Mouse (Mus musculus): ENCODE measurements around the gene Gm43738. TPM values are rescaled to one million over a fixed set of nuclear protein-coding genes. Genes with fewer than 3 reads are reported as not detected.

Gene Gm43738
- polyA plus RNA-seq, 2 experiments: 0.02 to 0.04 TPM

- Histone ChIP-seq H3K36me3 (replicated peaks; ENCODE audit: control insufficient read depth, insufficient read depth, low read depth) (no peaks in the 10 kb centered on the region), H3K4me3 (ENCODE audit: insufficient read depth in 1 of 2, low read depth in 2 of 2, low read length in 2 of 2) (no peak overlapping the region), H3K27me3 (ENCODE audit: control insufficient read depth, insufficient read depth, low read length) (no peaks in the 10 kb centered on the region), H3K4me2 (ENCODE audit: low read depth) (no peak overlapping the region), H3K9me3 (ENCODE audit: control insufficient read depth, low read length) (no peaks in the 10 kb centered on the region), H3K27ac (no peak overlapping the region), H3K4me1 (replicated peaks; ENCODE audit: control insufficient read depth in 2 of 2, insufficient read depth in 2 of 2, low read length in 1 of 2) (peaks cover 5 to 21% of the 10 kb centered on the region in 2 experiments), H3K9ac (replicated peaks) (no peak overlapping the region)
- TF ChIP-seq EP300 (IDR thresholded peaks at IDR 0.05; ENCODE audit: low read depth) (no peak), CTCF (IDR thresholded peaks at IDR 0.05; ENCODE audit: low read depth) (no peak)
- no peak for ATAC-seq (ENCODE audit: insufficient read depth)
- WGBS (ENCODE audit: insufficient replicate concordance): 49% methylated on average over 2 of the region's 2 CpGs
- DNase-seq (ENCODE audit: low read depth in 3 of 3, low spot score in 3 of 3): no peak
These were observed 22.4 kb upstream of the Gm43738 start for GRCm38 (mm10) chr3:89123313-89123712.

- DNase-seq (ENCODE audit: low read depth in 3 of 3, low spot score in 3 of 3) (peak; percentile 69 to 76 (median 71)), ATAC-seq (ENCODE audit: insufficient read depth) (peak; percentile 86)
- no peaks in the 10 kb centered on the region for H3K9me3 ChIP-seq (ENCODE audit: control insufficient read depth, low read length)
- peak overlapping the region; percentile 53 for H3K27ac ChIP-seq
- 0% methylated on average over 2 of the region's 2 CpGs for WGBS (ENCODE audit: insufficient replicate concordance)
- no peaks in the 10 kb centered on the region for H3K27me3 ChIP-seq (ENCODE audit: control insufficient read depth, insufficient read depth, low read length)
- H3K4me2 ChIP-seq (ENCODE audit: low read depth): peak overlapping the region; percentile 50
- no peaks in the 10 kb centered on the region for H3K36me3 ChIP-seq (replicated peaks; ENCODE audit: control insufficient read depth, insufficient read depth, low read depth)
- TF ChIP-seq EP300 (IDR thresholded peaks at IDR 0.05; ENCODE audit: low read depth) (no peak), CTCF (IDR thresholded peaks at IDR 0.05; ENCODE audit: low read depth) (peak; percentile 78)
- peak overlapping the region; percentile 27 for H3K9ac ChIP-seq (replicated peaks)
- H3K4me1 ChIP-seq (replicated peaks; ENCODE audit: control insufficient read depth in 2 of 2, insufficient read depth in 2 of 2, low read length in 1 of 2): peaks cover 23 to 29% of the 10 kb centered on the region in 2 experiments
- no peak overlapping the region for H3K4me3 ChIP-seq (ENCODE audit: insufficient read depth in 1 of 2, low read depth in 2 of 2, low read length in 2 of 2)
These were observed 14.6 kb upstream of the Gm43738 start for GRCm38 (mm10) chr3:89115522-89115921.

GRCm38 (mm10) chr3:89113058-89113457 is 12.2 kb upstream of the Gm43738 start:
- Histone ChIP-seq H3K9me3 (ENCODE audit: control insufficient read depth, low read length) (no peaks in the 10 kb centered on the region), H3K27ac (no peak overlapping the region), H3K4me3 (ENCODE audit: insufficient read depth in 1 of 2, low read depth in 2 of 2, low read length in 2 of 2) (no peak overlapping the region), H3K36me3 (replicated peaks; ENCODE audit: control insufficient read depth, insufficient read depth, low read depth) (no peaks in the 10 kb centered on the region), H3K4me1 (replicated peaks; ENCODE audit: control insufficient read depth in 2 of 2, insufficient read depth in 2 of 2, low read length in 1 of 2) (peaks cover 23 to 29% of the 10 kb centered on the region in 2 experiments), H3K9ac (replicated peaks) (no peak overlapping the region), H3K4me2 (ENCODE audit: low read depth) (no peak overlapping the region), H3K27me3 (ENCODE audit: control insufficient read depth, insufficient read depth, low read length) (no peaks in the 10 kb centered on the region)
- DNase-seq (ENCODE audit: low read depth in 3 of 3, low spot score in 3 of 3): no peak
- no peak for TF ChIP-seq CTCF (IDR thresholded peaks at IDR 0.05; ENCODE audit: low read depth)
- TF ChIP-seq EP300 (IDR thresholded peaks at IDR 0.05; ENCODE audit: low read depth): no peak
- WGBS (ENCODE audit: insufficient replicate concordance): 68% methylated on average over 4 of the region's 4 CpGs
- no peak for ATAC-seq (ENCODE audit: insufficient read depth)

- 46% methylated on average over 1 of the region's 1 CpGs for WGBS (ENCODE audit: insufficient replicate concordance)
- Histone ChIP-seq H3K4me1 (replicated peaks; ENCODE audit: control insufficient read depth in 2 of 2, insufficient read depth in 2 of 2, low read length in 1 of 2) (peaks cover 2 to 7% of the 10 kb centered on the region in 2 experiments; a peak in 3 of 4 replicates), H3K9ac (replicated peaks) (no peak overlapping the region), H3K27ac (no peak overlapping the region), H3K4me3 (ENCODE audit: insufficient read depth in 1 of 2, low read depth in 2 of 2, low read length in 2 of 2) (no peak overlapping the region), H3K4me2 (ENCODE audit: low read depth) (no peak overlapping the region), H3K27me3 (ENCODE audit: control insufficient read depth, insufficient read depth, low read length) (no peaks in the 10 kb centered on the region), H3K36me3 (replicated peaks; ENCODE audit: control insufficient read depth, insufficient read depth, low read depth) (no peaks in the 10 kb centered on the region), H3K9me3 (ENCODE audit: control insufficient read depth, low read length) (no peaks in the 10 kb centered on the region)
- no peak for TF ChIP-seq EP300 (IDR thresholded peaks at IDR 0.05; ENCODE audit: low read depth)
- no peak for TF ChIP-seq CTCF (IDR thresholded peaks at IDR 0.05; ENCODE audit: low read depth)
- ATAC-seq (ENCODE audit: insufficient read depth): no peak
- DNase-seq (ENCODE audit: low read depth in 3 of 3, low spot score in 3 of 3): no peak
These were observed 7.2 kb upstream of the Gm43738 start for GRCm38 (mm10) chr3:89108146-89108545.

- Histone ChIP-seq H3K4me1 (replicated peaks; ENCODE audit: control insufficient read depth in 2 of 2, insufficient read depth in 2 of 2, low read length in 1 of 2) (peaks cover 8 to 12% of the 10 kb centered on the region in 2 experiments), H3K9ac (replicated peaks) (no peak overlapping the region), H3K27me3 (ENCODE audit: control insufficient read depth, insufficient read depth, low read length) (no peaks in the 10 kb centered on the region), H3K9me3 (ENCODE audit: control insufficient read depth, low read length) (no peaks in the 10 kb centered on the region), H3K4me2 (ENCODE audit: low read depth) (no peak overlapping the region), H3K4me3 (ENCODE audit: insufficient read depth in 1 of 2, low read depth in 2 of 2, low read length in 2 of 2) (no peak overlapping the region), H3K36me3 (replicated peaks; ENCODE audit: control insufficient read depth, insufficient read depth, low read depth) (no peaks in the 10 kb centered on the region), H3K27ac (no peak overlapping the region)
- WGBS (ENCODE audit: insufficient replicate concordance): 56% methylated on average over 3 of the region's 3 CpGs
- ATAC-seq (ENCODE audit: insufficient read depth) (no peak), DNase-seq (ENCODE audit: low read depth in 3 of 3, low spot score in 3 of 3) (no peak)
- TF ChIP-seq CTCF (IDR thresholded peaks at IDR 0.05; ENCODE audit: low read depth) (no peak), EP300 (IDR thresholded peaks at IDR 0.05; ENCODE audit: low read depth) (no peak)
These were observed 6.6 kb upstream of the Gm43738 start for GRCm38 (mm10) chr3:89107545-89107944.
